Mouse (Mus musculus): ENCODE results near the gene Shisal1. TPM values are rescaled to one million over a fixed set of nuclear protein-coding genes. Genes with fewer than 3 reads are reported as not detected.

The Shisal1 gene
- polyA plus RNA-seq, 1 experiment from 2014 or later, result 0.74 TPM

GRCm38 (mm10) chr15:84340926-84341325 lies 106.0 kb downstream of the Shisal1 start:
- Histone ChIP-seq H3K9me3 (ENCODE audit: control insufficient read depth, low read length) (no peaks in the 10 kb centered on the region), H3K4me1 (replicated peaks; ENCODE audit: control insufficient read depth, insufficient read depth, low read length) (no peaks in the 10 kb centered on the region), H3K4me2 (ENCODE audit: low read depth, low read length) (no peak overlapping the region), H3K36me3 (ENCODE audit: control insufficient read depth, insufficient read depth, low read length) (no peaks in the 10 kb centered on the region), H3K27ac (ENCODE audit: low read length) (no peak overlapping the region), H3K9ac (ENCODE audit: low read length) (no peak overlapping the region), H3K4me3 (ENCODE audit: low read length) (no peak overlapping the region), H3K27me3 (ENCODE audit: control insufficient read depth, insufficient read depth, low read depth, low read length) (no peaks in the 10 kb centered on the region)
- ATAC-seq (ENCODE audit: low read depth), result no peak
- 56% methylated on average over 2 of the region's 2 CpGs for WGBS

DNA sequence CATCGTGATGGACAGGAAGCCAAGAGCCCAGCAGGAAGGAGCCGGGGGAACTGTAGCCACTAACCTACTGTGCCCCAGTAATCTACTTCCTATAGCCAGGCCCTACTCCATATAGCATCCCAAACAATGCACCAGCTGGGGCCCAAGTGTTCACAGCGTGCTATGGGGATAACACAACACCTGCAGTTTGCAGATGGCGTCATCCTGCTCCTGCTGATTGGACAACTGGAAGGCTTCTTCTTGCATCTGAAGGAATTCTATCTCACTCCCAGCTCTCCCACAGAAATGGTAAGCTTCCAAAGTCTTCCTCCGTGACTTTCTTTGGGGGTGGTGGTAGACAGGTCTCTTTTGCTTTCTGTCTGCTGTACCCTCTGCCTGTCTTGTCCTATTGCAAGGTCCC lies 109.3 kb downstream of the Shisal1 start:
- no peak overlapping the region for H3K4me3 ChIP-seq (ENCODE audit: low read length)
- no peak overlapping the region for H3K4me2 ChIP-seq (ENCODE audit: low read depth, low read length)
- whole genome bisulfite sequencing, result 69% methylated on average over 5 of the region's 5 CpGs
- no peaks in the 10 kb centered on the region for H3K36me3 ChIP-seq (ENCODE audit: control insufficient read depth, insufficient read depth, low read length)
- H3K27me3 ChIP-seq (ENCODE audit: control insufficient read depth, insufficient read depth, low read depth, low read length), result no peaks in the 10 kb centered on the region
- ATAC-seq (ENCODE audit: low read depth), result no peak
- H3K9me3 ChIP-seq (ENCODE audit: control insufficient read depth, low read length), result no peaks in the 10 kb centered on the region
- H3K27ac ChIP-seq (ENCODE audit: low read length), result no peak overlapping the region
- no peaks in the 10 kb centered on the region for H3K4me1 ChIP-seq (replicated peaks; ENCODE audit: control insufficient read depth, insufficient read depth, low read length)
- H3K9ac ChIP-seq (ENCODE audit: low read length), result no peak overlapping the region

- H3K4me2 ChIP-seq (ENCODE audit: low read depth, low read length), result no peak overlapping the region
- no peak overlapping the region for H3K4me3 ChIP-seq (ENCODE audit: low read length)
- H3K27ac ChIP-seq (ENCODE audit: low read length), result no peak overlapping the region
- H3K9me3 ChIP-seq (ENCODE audit: control insufficient read depth, low read length), result no peaks in the 10 kb centered on the region
- WGBS, result 56% methylated on average over 12 of the region's 12 CpGs
- no peaks in the 10 kb centered on the region for H3K4me1 ChIP-seq (replicated peaks; ENCODE audit: control insufficient read depth, insufficient read depth, low read length)
- no peak for ATAC-seq (ENCODE audit: low read depth)
- no peak overlapping the region for H3K9ac ChIP-seq (ENCODE audit: low read length)
- H3K27me3 ChIP-seq (ENCODE audit: control insufficient read depth, insufficient read depth, low read depth, low read length), result no peaks in the 10 kb centered on the region
- no peaks in the 10 kb centered on the region for H3K36me3 ChIP-seq (ENCODE audit: control insufficient read depth, insufficient read depth, low read length)
Measured at GRCm38 (mm10) chr15:84336281-84336817, 110.5 kb downstream of the Shisal1 start.

DNA sequence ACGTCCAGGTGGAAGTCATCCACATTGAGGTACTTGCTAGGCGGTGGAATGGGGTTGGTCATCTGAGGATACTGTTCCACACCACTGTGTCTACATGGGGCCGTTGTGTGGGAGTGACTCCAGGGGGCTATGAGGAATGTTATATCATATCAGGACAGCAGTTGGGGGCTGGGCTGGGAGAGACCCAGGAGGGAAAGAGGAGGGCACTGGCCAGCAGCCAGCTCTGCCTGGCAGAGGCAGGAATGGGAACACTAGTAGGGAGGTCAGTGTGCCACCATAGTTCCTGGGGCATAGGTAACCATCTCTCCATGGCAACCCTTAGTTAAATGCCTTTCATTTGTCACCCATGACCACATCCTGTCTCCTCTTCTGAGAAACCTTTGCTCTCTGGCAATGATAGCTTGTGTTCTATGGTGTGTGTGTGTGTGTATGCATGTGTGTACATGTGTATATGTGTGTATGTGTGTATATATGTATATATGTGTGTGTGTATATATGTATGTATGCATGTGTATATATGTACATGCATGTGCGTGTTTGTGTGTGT lies 115.8 kb downstream of the Shisal1 start:
- no peak overlapping the region for H3K9ac ChIP-seq (ENCODE audit: low read length)
- H3K27ac ChIP-seq (ENCODE audit: low read length), result no peak overlapping the region
- ATAC-seq (ENCODE audit: low read depth), result no peak
- H3K27me3 ChIP-seq (ENCODE audit: control insufficient read depth, insufficient read depth, low read depth, low read length), result no peaks in the 10 kb centered on the region
- H3K36me3 ChIP-seq (ENCODE audit: control insufficient read depth, insufficient read depth, low read length), result no peaks in the 10 kb centered on the region
- WGBS, result 66% methylated on average over 4 of the region's 4 CpGs
- no peaks in the 10 kb centered on the region for H3K9me3 ChIP-seq (ENCODE audit: control insufficient read depth, low read length)
- H3K4me1 ChIP-seq (replicated peaks; ENCODE audit: control insufficient read depth, insufficient read depth, low read length), result no peaks in the 10 kb centered on the region
- no peak overlapping the region for H3K4me2 ChIP-seq (ENCODE audit: low read depth, low read length)
- H3K4me3 ChIP-seq (ENCODE audit: low read length), result no peak overlapping the region

- 77% methylated on average over 8 of the region's 8 CpGs for WGBS
- no peak overlapping the region for H3K27ac ChIP-seq (ENCODE audit: low read length)
- H3K36me3 ChIP-seq (ENCODE audit: control insufficient read depth, insufficient read depth, low read length), result no peaks in the 10 kb centered on the region
- H3K4me3 ChIP-seq (ENCODE audit: low read length), result no peak overlapping the region
- H3K4me2 ChIP-seq (ENCODE audit: low read depth, low read length), result no peak overlapping the region
- no peak overlapping the region for H3K9ac ChIP-seq (ENCODE audit: low read length)
- no peaks in the 10 kb centered on the region for H3K9me3 ChIP-seq (ENCODE audit: control insufficient read depth, low read length)
- H3K4me1 ChIP-seq (replicated peaks; ENCODE audit: control insufficient read depth, insufficient read depth, low read length), result no peaks in the 10 kb centered on the region
- ATAC-seq (ENCODE audit: low read depth), result no peak
- no peaks in the 10 kb centered on the region for H3K27me3 ChIP-seq (ENCODE audit: control insufficient read depth, insufficient read depth, low read depth, low read length)
Measured at GRCm38 (mm10) chr15:84329940-84330339, 117.0 kb downstream of the Shisal1 start.

Other genes with a start within 250 kb of the Shisal1 start
- 5.2 and 5.3 TPM in 2 replicates for gene Parvb, start 215.1 kb downstream of the Shisal1 start, polyA plus RNA-seq (2015; fragmentation: Nextera tagmentation; extraction: Ambion mirVana)
- 3.8 and 5.5 TPM in 2 replicates for gene Parvg, start 123.1 kb downstream of the Shisal1 start, polyA plus RNA-seq (2015; fragmentation: Nextera tagmentation; extraction: Ambion mirVana)
- gene Rtl6, start 110.7 kb upstream of the Shisal1 start, polyA plus RNA-seq (2015; fragmentation: Nextera tagmentation; extraction: Ambion mirVana), result 9.7 and 10.0 TPM in 2 replicates
- gene Prr5, start 222.5 kb upstream of the Shisal1 start, polyA plus RNA-seq (2015; fragmentation: Nextera tagmentation; extraction: Ambion mirVana), result 18.1 and 18.3 TPM in 2 replicates